Mouse (Mus musculus): ENCODE measurements around the gene Aak1. TPM values are rescaled to one million over a fixed set of nuclear protein-coding genes. Genes with fewer than 3 reads are reported as not detected.
A peak's percentile ranks its signal among the peaks of the same experiment; 100 is the strongest.
"Not testable (repeated sequence)": the region's sequence is repeated elsewhere in the genome, so short reads cannot be mapped to it uniquely, and the experiment has no call there.

Gene Aak1
- polyA plus RNA-seq, 1 experiment from 2014 or later: 32.1 TPM

DNA sequence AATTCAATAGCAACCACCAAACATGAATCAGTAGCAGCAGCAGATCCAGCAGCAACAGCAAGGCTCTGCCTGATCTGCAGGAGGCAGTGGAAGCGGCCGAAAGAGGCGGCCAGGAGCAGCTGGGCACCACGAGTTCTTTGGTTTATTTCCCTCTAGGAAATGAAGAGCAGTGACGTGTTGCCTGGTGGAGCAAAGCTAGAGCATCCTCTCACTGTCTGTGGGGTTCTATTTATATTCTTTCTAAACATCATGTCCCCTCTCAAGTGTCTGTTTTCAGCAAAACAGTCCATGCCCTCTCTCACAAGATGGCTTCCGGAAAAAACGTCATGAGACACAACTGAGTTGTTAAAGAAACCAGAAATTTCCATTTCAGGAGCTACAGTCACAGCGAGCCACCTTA, 189.8 kb downstream of the Aak1 start:
- Histone ChIP-seq H3K27ac (no peak overlapping the region), H3K27me3 (no peaks in the 10 kb centered on the region), H3K4me1 (replicated peaks) (peaks cover 11% of the 10 kb centered on the region), H3K36me3 (no peaks in the 10 kb centered on the region), H3K4me3 (replicated peaks) (no peak overlapping the region), H3K9me3 (peaks cover 3% of the 10 kb centered on the region; the same call in 1 of the 2 replicates), H3K4me2 (replicated peaks) (no peak overlapping the region), H3K9ac (replicated peaks) (no peak overlapping the region)
- WGBS: 87% methylated on average over 8 of the region's 8 CpGs
- ATAC-seq: no peak

DNA sequence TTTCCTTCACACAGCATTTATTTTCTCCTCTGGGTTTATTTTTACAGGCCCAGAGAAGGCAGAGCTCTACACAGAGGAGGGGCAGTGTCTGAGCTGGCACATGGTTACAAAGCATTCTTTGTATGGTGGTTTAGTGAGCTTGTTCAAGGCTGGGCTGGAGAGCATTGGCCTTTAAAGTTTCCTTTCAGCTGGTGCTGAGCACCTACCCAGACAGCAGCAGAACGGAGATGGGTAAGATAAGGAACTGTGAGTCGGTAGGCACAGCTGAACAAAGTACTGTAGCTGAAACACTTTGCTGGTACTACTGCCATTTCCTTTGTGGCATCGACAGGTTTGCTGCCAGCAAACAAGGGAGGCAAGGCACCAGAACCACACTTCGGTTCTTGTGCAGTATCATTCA, 191.7 kb downstream of the Aak1 start:
- ATAC-seq: no peak
- no peak overlapping the region for H3K9ac ChIP-seq (replicated peaks)
- H3K9me3 ChIP-seq: peaks cover 3% of the 10 kb centered on the region; the same call in 1 of the 2 replicates
- H3K4me3 ChIP-seq (replicated peaks): no peak overlapping the region
- H3K4me2 ChIP-seq (replicated peaks): no peak overlapping the region
- H3K36me3 ChIP-seq: no peaks in the 10 kb centered on the region
- peaks cover 17% of the 10 kb centered on the region for H3K4me1 ChIP-seq (replicated peaks)
- WGBS: 83% methylated on average over 4 of the region's 4 CpGs
- no peak overlapping the region for H3K27ac ChIP-seq
- no peaks in the 10 kb centered on the region for H3K27me3 ChIP-seq

DNA sequence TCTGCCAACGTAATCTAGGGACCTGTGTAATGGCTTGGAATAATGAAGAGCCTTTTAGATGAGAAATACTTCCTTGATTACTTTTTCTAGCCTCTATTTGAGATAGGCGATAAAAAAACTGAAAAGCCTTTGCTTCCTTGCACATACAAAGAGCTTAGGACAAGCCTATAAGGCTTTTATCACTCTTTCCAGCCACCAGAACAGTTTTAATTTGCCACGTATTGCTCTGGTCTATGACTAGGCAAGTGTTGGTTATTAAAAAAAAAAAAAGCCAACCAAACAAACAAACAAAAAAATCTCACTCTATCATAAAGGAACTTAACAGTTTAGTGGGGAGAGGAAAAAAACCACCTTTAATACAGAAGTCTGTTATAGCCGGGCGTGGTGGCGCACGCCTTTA, 192.1 kb downstream of the Aak1 start:
- Histone ChIP-seq H3K4me2 (replicated peaks) (peak overlapping the region; percentile 67), H3K4me3 (replicated peaks) (no peak overlapping the region), H3K9ac (replicated peaks) (no peak overlapping the region), H3K36me3 (no peaks in the 10 kb centered on the region), H3K9me3 (peaks cover 3% of the 10 kb centered on the region; the same call in 1 of the 2 replicates), H3K27ac (no peak overlapping the region), H3K4me1 (replicated peaks) (peaks cover 17% of the 10 kb centered on the region), H3K27me3 (no peaks in the 10 kb centered on the region)
- WGBS: 91% methylated on average over 7 of the region's 7 CpGs
- ATAC-seq: no peak

DNA sequence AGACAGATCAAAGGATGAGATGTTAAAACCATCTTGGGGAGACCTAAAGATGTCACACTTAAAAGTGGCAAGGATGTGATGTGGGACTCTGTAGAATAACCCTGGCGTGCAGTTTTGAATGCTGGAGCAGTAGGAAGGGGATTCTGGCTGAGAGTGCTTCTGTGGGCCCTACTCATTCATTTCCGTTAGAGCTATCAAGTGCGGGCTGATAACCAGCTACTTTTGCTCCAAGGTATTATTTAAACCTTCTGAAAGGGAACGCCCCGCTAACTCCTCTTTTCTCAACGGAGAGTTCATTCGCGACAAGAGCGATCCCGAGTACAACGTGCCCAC, 192.7 kb downstream of the Aak1 start:
- under 1% methylated on average over 11 of the region's 11 CpGs for WGBS
- no peaks in the 10 kb centered on the region for H3K36me3 ChIP-seq
- H3K27me3 ChIP-seq: no peaks in the 10 kb centered on the region
- peak overlapping the region; percentile 96 for H3K27ac ChIP-seq
- peaks cover 2% of the 10 kb centered on the region; the same call in 1 of the 2 replicates for H3K9me3 ChIP-seq
- H3K4me2 ChIP-seq (replicated peaks): peak overlapping the region; percentile 67
- H3K4me3 ChIP-seq (replicated peaks): peak overlapping the region; percentile 92
- peak; percentile 27 for ATAC-seq
- peak overlapping the region; percentile 94 for H3K9ac ChIP-seq (replicated peaks)
- H3K4me1 ChIP-seq (replicated peaks): peaks cover 17% of the 10 kb centered on the region

DNA sequence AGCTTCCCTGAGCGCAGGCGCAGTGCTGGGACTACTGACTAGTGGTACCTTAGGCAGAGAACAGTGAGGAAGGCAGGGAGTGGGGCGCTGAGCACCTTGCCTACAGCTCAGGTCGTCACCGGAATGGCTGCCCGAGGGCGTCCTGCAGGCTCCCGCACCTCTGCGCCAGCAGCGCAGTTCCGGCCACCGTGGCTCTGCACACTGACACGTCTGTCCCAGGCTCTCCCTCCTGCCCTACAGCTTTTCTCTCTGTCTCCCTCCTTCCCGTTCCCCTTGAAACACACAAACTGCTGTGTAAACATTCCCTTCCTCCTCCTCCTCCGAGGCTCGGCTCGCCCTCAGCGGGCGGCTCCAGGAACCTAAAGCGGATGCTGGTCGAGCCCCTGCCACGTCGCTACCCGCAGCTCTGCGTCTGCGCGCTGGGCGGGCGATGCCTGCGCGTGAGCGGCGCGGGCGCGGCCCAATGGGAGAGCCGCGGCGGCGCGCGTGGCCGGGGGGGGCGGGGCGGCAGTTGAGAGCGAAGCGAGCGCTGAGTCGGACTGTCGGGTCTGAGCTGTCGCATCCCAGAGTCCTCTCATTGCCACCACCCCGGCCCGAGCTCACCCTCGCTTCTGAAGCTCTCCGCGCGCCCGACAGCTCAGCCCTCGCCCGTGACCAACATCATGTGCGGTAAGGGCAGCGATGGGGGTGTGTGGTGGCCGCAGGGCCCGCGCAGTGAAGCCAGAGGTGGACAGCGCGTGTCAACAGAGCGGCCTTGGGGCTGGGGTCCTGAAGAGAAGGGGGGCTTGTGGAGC, 193.2 kb downstream of the Aak1 start, which contains the start of gene Gfpt1:
Gfpt1 (plus strand) TSS at position 510 of the 794 bp plus-strand sequence.
- peak; percentile 98 for ATAC-seq
- Histone ChIP-seq H3K9me3 (no peaks in the 10 kb centered on the region), H3K27ac (peak within 1 kb of the TSS; percentile 96), H3K4me3 (replicated peaks) (peak within 1 kb of the TSS; percentile 92), H3K27me3 (no peaks in the 10 kb centered on the region), H3K9ac (replicated peaks) (peak within 1 kb of the TSS; percentile 94), H3K36me3 (no peaks in the 10 kb centered on the region), H3K4me1 (replicated peaks) (peaks cover 17% of the 10 kb centered on the region), H3K4me2 (replicated peaks) (peak within 1 kb of the TSS; percentile 67)
- under 1% methylated on average over 68 of the region's 68 CpGs for WGBS

DNA sequence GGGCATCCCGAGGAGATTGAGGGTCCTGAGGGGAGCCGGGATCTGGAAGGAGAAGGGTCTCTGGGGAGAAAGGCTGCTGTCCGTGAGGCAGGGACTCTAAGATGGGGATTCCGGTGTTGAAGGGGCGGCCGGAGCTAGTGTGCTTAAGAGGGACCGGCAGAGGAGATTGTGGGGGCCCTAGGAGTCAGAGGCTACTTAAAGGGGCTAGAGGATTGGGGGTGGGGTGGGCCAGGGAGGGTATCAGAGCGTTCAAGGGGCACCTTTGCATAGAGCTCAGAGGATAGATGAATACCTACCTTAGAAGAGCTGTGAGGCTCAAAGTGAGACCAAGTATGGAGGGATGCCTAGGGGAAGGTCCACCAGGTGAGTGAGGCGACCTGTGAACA, 193.8 kb downstream of the Aak1 start:
- Histone ChIP-seq H3K36me3 (peaks cover 5% of the 10 kb centered on the region; the same call in 1 of the 2 replicates), H3K9me3 (no peaks in the 10 kb centered on the region), H3K27me3 (no peaks in the 10 kb centered on the region), H3K4me1 (replicated peaks) (peaks cover 17% of the 10 kb centered on the region), H3K4me3 (replicated peaks) (peak overlapping the region; percentile 92), H3K4me2 (replicated peaks) (peak overlapping the region; percentile 67), H3K9ac (replicated peaks) (peak overlapping the region; percentile 94), H3K27ac (peak overlapping the region; percentile 96)
- 1% methylated on average over 9 of the region's 9 CpGs for WGBS
- no peak; the same call in 1 of the 2 replicates for ATAC-seq

DNA sequence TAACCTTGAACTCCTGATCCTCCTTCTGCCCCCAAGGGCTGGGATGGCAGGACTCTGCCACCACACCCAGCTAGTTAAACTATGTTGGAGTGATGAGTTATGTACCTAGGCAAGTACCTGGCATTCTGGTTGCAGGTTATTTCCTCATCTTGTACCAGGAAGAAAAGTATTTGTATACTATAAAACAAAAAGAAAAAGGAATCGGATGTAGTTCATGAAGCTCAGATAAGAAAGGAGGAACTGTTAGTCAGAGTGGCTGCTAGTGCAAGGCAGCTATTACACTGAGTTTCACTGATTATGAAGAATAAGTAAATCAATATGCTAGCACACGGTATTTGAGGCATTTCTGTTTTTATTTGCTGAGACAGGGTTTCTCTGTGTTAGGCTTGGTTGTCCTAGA, 195.6 kb downstream of the Aak1 start:
- no peak overlapping the region for H3K9ac ChIP-seq (replicated peaks)
- 91% methylated on average over 2 of the region's 2 CpGs for WGBS
- no peaks in the 10 kb centered on the region for H3K9me3 ChIP-seq
- H3K27me3 ChIP-seq: no peaks in the 10 kb centered on the region
- ATAC-seq: no peak
- H3K4me1 ChIP-seq (replicated peaks): peaks cover 17% of the 10 kb centered on the region
- peaks cover 5% of the 10 kb centered on the region for H3K36me3 ChIP-seq
- no peak overlapping the region for H3K27ac ChIP-seq
- H3K4me2 ChIP-seq (replicated peaks): no peak overlapping the region
- H3K4me3 ChIP-seq (replicated peaks): no peak overlapping the region

DNA sequence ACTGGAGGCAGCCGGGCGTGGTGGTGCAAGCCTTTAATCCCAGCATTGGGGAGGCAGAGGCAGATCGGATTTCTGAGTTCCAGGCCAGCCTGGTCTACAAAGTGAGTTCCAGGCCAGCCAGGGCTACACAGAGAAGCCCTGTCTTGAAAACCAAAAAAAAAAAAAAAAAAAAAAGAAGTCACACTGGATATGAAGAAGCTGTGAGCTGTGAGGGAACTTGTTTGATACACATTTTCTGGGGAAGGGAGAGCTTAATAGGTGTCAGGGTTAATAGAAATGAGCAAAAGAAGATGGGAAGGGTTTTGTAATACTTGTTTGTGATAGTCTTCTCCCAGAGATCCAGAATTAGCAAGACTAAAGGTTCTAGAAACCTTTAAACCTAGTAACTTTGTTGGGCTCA, 196.2 kb downstream of the Aak1 start:
- Histone ChIP-seq H3K4me3 (replicated peaks) (no peak overlapping the region), H3K9me3 (no peaks in the 10 kb centered on the region), H3K27me3 (no peaks in the 10 kb centered on the region), H3K9ac (replicated peaks) (no peak overlapping the region), H3K27ac (no peak overlapping the region), H3K36me3 (peaks cover 5% of the 10 kb centered on the region), H3K4me2 (replicated peaks) (no peak overlapping the region), H3K4me1 (replicated peaks) (peaks cover 17% of the 10 kb centered on the region)
- WGBS: 52% methylated on average over 3 of the region's 3 CpGs
- ATAC-seq: no peak

DNA sequence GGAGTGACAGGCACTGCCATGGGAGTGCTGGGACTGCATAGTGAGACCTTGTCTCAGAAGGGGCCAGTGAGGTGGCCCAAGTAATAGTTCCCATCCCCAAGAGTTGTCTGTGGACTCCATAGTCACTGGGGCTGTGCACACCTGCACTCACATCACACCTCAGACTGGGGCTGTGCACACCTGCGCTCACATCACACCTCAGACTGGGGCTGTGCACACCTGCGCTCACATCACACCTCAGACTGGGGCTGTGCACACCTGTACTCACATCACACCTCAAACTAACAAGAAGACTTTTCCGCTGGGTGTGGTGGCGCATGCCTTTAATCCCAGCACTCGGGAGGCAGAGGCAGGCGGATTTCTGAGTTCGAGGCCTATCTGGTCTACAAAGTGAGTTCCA, 199.4 kb downstream of the Aak1 start:
- not testable (repeated sequence) for H3K27ac ChIP-seq; H3K4me3 ChIP-seq (replicated peaks); H3K9me3 ChIP-seq; H3K27me3 ChIP-seq; H3K4me2 ChIP-seq (replicated peaks); H3K9ac ChIP-seq (replicated peaks); ATAC-seq
- Histone ChIP-seq H3K36me3 (peaks cover 31% of the 10 kb centered on the region), H3K4me1 (replicated peaks) (peaks cover 11% of the 10 kb centered on the region)
- WGBS: 97% methylated on average over 7 of the region's 7 CpGs

DNA sequence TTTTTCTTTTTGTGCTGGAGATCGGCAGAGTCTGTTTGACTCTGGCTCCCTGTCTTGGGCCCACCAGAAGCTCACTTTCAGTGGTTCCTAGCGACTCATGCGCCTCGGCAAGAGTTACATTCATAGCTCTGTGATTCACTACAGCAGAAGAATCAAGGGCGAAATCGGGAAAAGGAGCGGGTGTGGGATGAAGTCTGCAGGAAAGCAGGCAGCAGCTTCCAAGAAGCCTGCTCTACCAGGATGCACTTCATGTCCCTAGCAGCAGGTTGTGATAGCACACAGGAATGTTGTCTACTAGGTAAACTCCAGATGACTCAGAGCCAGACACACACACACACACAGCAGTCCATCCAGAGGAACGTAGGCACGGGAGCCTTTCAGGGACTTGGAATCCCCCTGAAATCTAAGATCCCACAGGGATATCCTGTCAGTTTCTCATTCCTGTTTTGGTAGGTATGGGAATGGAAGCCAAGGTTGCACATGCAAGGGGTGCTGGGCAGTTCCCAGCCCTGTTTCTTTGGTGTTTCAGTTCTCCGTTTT, 202.6 kb downstream of the Aak1 start:
- no peak overlapping the region for H3K9ac ChIP-seq (replicated peaks)
- H3K4me1 ChIP-seq (replicated peaks): no peaks in the 10 kb centered on the region
- no peaks in the 10 kb centered on the region for H3K27me3 ChIP-seq
- no peak overlapping the region for H3K27ac ChIP-seq
- ATAC-seq: no peak
- peaks cover 58% of the 10 kb centered on the region for H3K36me3 ChIP-seq
- no peak overlapping the region for H3K4me3 ChIP-seq (replicated peaks)
- H3K9me3 ChIP-seq: no peaks in the 10 kb centered on the region
- WGBS: 96% methylated on average over 10 of the region's 10 CpGs
- no peak overlapping the region for H3K4me2 ChIP-seq (replicated peaks)
